Mouse (Mus musculus): ENCODE data around the gene Cst9.

The Cst9 gene

GRCm38 (mm10) chr2:148834912-148835311 lies at the start of gene Cst9:
Cst9 (plus strand) TSS chr2:148835147.
- DNase-seq (ENCODE audit: low read depth, low spot score) = no peak

- no peak for DNase-seq (ENCODE audit: low read depth, low spot score)
Observed at GRCm38 (mm10) chr2:148789142-148789541, 45.8 kb upstream of the Cst9 start, which contains the start of gene Cst12. Cst12 (plus strand) TSS chr2:148789361.

GRCm38 (mm10) chr2:148798485-148798884 lies 36.5 kb upstream of the Cst9 start, which contains the start of gene Cst8:
Cst8 (plus strand) TSS chr2:148798785.
- DNase-seq (ENCODE audit: low read depth, low spot score) = no peak

GRCm38 (mm10) chr2:148801491-148801921 lies 33.4 kb upstream of the Cst9 start:
- no peak for DNase-seq (ENCODE audit: low read depth, low spot score)

GRCm38 (mm10) chr2:148806696-148807095 lies 28.3 kb upstream of the Cst9 start:
- no peak for DNase-seq (ENCODE audit: low read depth, low spot score)

- no peak for DNase-seq (ENCODE audit: low read depth, low spot score)
Observed at GRCm38 (mm10) chr2:148819909-148820308, 15.0 kb upstream of the Cst9 start, which contains the start of gene Cst13. Cst13 (plus strand) TSS chr2:148820081.

GRCm38 (mm10) chr2:148825986-148826385 lies 9.0 kb upstream of the Cst9 start:
- DNase-seq (ENCODE audit: low read depth, low spot score) = peak; percentile 82

GRCm38 (mm10) chr2:148838075-148838777 lies 3.3 kb downstream of the Cst9 start:
- DNase-seq (ENCODE audit: low read depth, low spot score) = no peak

- DNase-seq (ENCODE audit: low read depth, low spot score) = no peak
Observed at GRCm38 (mm10) chr2:148839224-148839623, 4.3 kb downstream of the Cst9 start.

- peak; percentile 86 for DNase-seq (ENCODE audit: low read depth, low spot score)
Observed at GRCm38 (mm10) chr2:148851116-148851906, 16.4 kb downstream of the Cst9 start.

GRCm38 (mm10) chr2:148856630-148857400 lies 21.9 kb downstream of the Cst9 start:
- DNase-seq (ENCODE audit: low read depth, low spot score) = no peak

GRCm38 (mm10) chr2:148857506-148857905 lies 22.6 kb downstream of the Cst9 start:
- DNase-seq (ENCODE audit: low read depth, low spot score) = no peak

- DNase-seq (ENCODE audit: low read depth, low spot score) = no peak
Observed at GRCm38 (mm10) chr2:148860993-148861392, 26.0 kb downstream of the Cst9 start.

- DNase-seq (ENCODE audit: low read depth, low spot score) = no peak
Observed at GRCm38 (mm10) chr2:148861693-148862092, 26.7 kb downstream of the Cst9 start.

- DNase-seq (ENCODE audit: low read depth, low spot score) = no peak
Observed at GRCm38 (mm10) chr2:148864966-148865365, 30.0 kb downstream of the Cst9 start, which contains the start of gene 9230104L09Rik. 9230104L09Rik (minus strand) TSS chr2:148865038.

- DNase-seq (ENCODE audit: low read depth, low spot score) = no peak
Observed at GRCm38 (mm10) chr2:148868959-148869358, 34.0 kb downstream of the Cst9 start.

- no peak for DNase-seq (ENCODE audit: low read depth, low spot score)
Observed at GRCm38 (mm10) chr2:148870526-148870925, 35.6 kb downstream of the Cst9 start.

- no peak for DNase-seq (ENCODE audit: low read depth, low spot score)
Observed at GRCm38 (mm10) chr2:148872860-148873259, 37.9 kb downstream of the Cst9 start.

GRCm38 (mm10) chr2:148874224-148874616 lies 39.3 kb downstream of the Cst9 start:
- DNase-seq (ENCODE audit: low read depth, low spot score) = no peak

- DNase-seq (ENCODE audit: low read depth, low spot score) = peak; percentile 91
Observed at GRCm38 (mm10) chr2:148874617-148875334, 39.8 kb downstream of the Cst9 start.

GRCm38 (mm10) chr2:148875335-148875811 lies 40.4 kb downstream of the Cst9 start, which contains the start of gene Cst3:
Cst3 (minus strand) TSS chr2:148875692.
- peak; percentile 94 for DNase-seq (ENCODE audit: low read depth, low spot score)
